Mouse (Mus musculus) large intestine, adult 2 months (tissue): Measurements from ENCODE around the gene Bcl7b. TPM values are rescaled to one million over a fixed set of nuclear protein-coding genes. Genes with fewer than 3 reads are reported as not detected.

Experiments used
- DNase-seq: peaks from one replicate; pipeline ENCODE4 v3.0.0-alpha.2; 2012; ENCODE audit warnings: low read depth, low spot score
- WGBS: fragments of 180-500 bp; shearing (Covaris S2); methylation state at CpG from one replicate; pipeline ENCODE4 v1.1.7; 2018; 5-methylcytosine and 5-hydroxymethylcytosine counted together
- polyA plus RNA-seq: library from polyadenylated mRNA; depleted of rRNA; stranded (reverse); fragments of >200 nt; gene quantifications from 2 replicates; pipeline ENCODE4 v1.2.3, GENCODE M21; 2012; rRNA removed

The Bcl7b gene
- polyA plus RNA-seq = 26.3 and 28.4 TPM in 2 replicates

DNA sequence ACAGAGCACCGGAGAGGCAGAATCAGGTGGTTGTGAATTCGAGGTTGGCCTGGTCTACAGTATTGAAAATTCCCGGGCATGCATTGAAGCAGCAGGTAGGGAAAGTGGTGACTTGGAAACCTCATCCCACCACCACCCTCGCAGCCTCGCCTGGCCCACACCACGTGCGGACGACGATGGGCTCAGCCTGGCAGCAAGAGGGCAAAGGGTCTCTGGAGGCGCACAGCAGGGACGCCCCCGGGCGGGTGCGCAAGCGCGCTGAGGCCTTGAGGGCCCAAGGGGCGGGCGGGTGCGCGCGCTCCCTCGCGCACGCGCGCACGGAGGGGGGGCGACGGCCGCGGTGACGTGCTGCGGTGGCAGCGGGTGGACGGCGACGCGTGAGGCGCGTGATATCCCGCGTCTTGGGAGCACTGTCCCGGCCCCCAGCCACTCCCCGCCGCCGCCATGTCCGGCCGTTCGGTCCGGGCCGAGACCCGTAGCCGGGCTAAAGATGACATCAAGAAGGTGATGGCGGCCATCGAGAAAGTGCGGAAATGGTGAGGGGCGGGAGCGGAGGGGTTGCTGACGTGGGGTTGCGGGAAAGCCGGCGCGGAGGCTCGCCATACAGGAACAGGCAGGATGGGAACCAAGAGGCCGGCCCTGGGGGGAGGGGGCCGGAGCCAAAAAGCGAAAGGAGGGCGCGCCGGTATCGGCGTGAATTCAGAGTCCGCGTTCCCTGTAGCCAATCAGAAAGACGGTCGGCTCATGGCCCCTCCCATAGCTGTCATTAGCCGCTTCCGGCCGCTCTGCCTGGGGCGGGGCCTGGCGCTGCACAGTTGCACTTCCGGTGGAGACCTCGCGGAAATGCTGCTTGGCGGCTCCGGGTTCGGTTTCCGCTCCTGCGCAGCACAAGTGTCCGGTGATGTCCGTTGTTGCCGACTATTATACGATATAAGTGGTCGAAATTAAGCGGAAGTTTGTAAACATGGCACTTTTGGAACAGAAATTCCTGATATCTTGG lies at the start of gene Bcl7b:
TSS of gene Bcl7b (plus strand) at position 221 of the 1,000 bp plus-strand sequence.
- WGBS = under 1% methylated on average over 95 of the region's 95 CpGs
- peak; percentile 82 for DNase-seq

GRCm38 (mm10) chr5:135118589-135119081 lies 49.4 kb upstream of the Bcl7b start:
- DNase-seq = peak; percentile 59
- 7% methylated on average over 6 of the region's 6 CpGs for WGBS

- no peak for DNase-seq
Observed at GRCm38 (mm10) chr5:135120753-135121152, 47.3 kb upstream of the Bcl7b start.

DNA sequence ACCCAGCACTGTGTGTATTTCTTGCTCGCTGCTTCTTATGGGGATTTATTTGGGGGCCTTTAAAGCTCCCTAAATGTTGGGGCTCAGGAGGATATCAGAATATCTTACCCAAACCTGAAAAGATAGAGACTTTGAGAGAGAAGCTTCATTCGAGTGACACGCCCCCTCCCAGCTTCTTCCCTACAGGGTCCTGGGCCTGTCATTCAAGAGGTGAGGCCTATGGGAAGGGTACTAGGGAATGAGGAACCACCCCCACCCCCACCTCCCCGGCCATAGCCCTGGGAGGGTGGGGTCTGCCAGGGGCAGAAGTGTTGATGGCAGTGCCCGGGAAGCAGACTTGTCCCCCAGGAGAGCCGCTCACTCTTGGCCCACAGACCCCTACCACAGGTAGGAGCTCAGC lies 42.0 kb upstream of the Bcl7b start:
- WGBS = 75% methylated on average over 6 of the region's 6 CpGs
- no peak for DNase-seq

More at GRCm38 (mm10) chr5:135120753-135121152, 47.3 kb upstream of the Bcl7b start:
- WGBS = 54% methylated on average over 4 of the region's 4 CpGs

GRCm38 (mm10) chr5:135127669-135128068 lies 40.4 kb upstream of the Bcl7b start:
- 85% methylated on average over 6 of the region's 6 CpGs for WGBS
- no peak for DNase-seq

DNA sequence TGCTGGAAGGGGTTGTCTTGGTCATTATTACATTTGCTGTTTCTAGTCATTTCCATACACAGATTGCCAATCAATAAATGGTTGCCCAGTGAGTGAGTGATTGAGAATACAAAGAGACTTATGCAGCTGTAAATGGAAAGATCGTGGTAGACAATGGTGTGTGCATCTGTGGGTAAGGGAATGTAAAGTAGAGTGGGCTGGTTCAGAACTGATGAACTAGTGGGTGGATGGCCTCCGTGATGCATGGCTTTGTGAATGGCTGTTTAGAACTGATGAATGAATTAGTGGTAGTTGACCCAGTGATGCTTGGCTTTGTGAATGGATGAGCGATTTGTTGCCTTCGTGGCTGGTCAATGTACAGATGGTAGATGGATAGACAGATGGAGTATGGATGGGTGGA lies 38.3 kb upstream of the Bcl7b start:
- DNase-seq = no peak
- WGBS = 89% methylated on average over 4 of the region's 4 CpGs

GRCm38 (mm10) chr5:135133736-135134405 lies 34.2 kb upstream of the Bcl7b start:
- WGBS = 27% methylated on average over 26 of the region's 26 CpGs
- no peak for DNase-seq

DNA sequence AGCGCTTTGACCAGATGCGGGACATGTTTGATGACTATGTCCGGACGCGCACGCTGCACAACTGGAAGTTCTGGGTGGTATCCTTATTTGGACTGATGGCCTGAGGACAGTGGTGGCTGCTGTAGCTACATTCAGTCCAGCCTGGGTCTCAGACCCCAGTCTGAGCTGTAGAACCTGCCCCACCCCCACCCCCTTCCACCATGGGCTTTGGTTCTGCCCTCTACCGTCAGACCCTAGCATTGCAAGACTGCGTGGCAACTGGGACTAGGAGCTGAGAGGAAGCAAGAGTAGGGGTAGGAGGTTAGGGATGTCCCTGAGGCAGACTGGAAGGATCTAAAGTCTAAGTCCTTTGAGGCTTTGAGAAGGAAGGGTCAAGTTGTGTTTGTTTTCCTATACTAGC lies 33.5 kb upstream of the Bcl7b start:
- WGBS = 59% methylated on average over 8 of the region's 8 CpGs
- no peak for DNase-seq

- no peak for DNase-seq
- WGBS = 65% methylated on average over 2 of the region's 2 CpGs
Observed at GRCm38 (mm10) chr5:135139881-135140280, 28.2 kb upstream of the Bcl7b start.

DNA sequence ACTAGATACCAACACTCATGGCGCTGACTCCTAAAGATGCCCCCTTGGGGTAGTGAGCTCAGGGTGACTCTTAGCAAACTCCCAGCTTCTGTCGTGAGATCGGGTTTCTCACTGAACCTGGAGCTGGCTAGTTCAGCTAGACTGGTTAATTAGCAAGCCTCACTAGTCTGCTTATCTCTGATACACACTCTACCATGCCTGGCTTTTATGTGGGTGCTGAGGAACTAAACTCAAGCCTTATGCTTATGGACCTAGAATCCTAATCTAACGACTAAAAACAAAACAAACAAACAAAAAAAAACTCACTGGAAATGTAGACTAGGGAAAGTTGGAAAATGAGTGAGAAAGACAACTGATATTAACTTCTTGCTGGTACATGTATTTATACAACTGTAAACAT lies 23.6 kb upstream of the Bcl7b start:
- WGBS = 61% methylated on average over 4 of the region's 4 CpGs
- no peak for DNase-seq

DNA sequence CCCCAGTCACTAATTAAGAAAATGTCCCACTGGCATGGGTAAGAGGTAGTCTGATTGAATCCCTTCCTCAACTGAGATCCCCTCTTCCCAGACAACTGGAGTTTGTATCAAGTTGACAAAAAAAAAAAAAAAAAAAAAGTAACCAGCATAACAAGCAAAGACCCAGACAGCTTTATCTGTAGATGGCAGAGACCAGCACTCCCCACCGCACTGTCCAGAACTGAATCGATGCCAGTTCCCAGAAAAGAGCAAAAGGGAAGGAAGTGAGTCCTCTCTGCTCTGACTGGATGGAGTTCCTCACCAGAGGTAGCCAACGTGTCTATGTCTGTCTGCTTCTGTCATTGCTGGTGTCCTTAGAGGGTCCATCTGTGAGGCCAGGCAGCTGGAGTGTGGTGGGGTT lies 22.6 kb upstream of the Bcl7b start:
- 78% methylated on average over 3 of the region's 3 CpGs for WGBS

GRCm38 (mm10) chr5:135145955-135146354 lies 22.1 kb upstream of the Bcl7b start:
- no peak for DNase-seq

More for the DNA sequence above, 22.6 kb upstream of the Bcl7b start:
- DNase-seq = no peak

- no peak for DNase-seq
- under 1% methylated on average over 13 of the region's 13 CpGs for WGBS
Observed at GRCm38 (mm10) chr5:135148715-135149052, 19.4 kb upstream of the Bcl7b start.

DNA sequence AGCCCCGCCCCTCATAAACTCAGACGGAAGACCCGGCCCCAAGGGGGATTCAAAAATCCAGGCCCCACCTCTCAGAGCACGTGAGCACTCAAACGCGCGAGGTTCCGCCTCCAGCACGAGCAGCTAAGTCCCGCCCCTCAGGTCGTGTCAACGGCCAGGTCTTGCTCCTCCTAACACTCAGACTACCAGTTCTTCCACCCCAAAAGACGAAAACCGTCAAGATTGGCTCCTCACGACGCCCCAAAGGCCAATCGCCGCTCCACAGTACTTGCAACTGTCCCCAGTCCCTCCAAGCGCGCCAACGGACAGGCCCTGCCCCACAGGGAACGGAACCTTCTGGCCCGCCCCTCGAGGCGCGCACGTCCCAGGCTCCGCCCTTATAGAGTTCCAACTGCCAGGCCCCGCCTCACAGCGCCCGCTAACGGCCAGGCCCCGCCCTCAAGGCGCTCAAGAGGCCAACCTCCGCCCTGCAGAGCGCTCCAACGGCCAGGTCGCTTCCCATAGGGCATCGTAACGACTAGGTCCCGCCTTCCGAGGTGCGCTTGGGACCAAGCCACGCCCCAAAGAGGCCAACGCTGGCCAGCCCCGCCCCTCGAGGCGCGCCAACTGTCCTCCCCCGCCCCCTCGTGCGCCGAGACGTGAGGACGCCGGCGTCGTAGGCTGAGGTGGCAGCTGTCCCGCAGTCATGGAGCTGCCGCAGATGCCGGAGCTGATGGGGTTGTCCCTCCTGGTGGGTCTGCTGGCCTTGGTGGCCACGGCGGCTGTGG lies 18.8 kb upstream of the Bcl7b start, which contains the start of gene Tbl2:
TSS of gene Tbl2 (plus strand) at position 605 of the 767 bp plus-strand sequence.
- WGBS = under 1% methylated on average over 63 of the region's 63 CpGs
- DNase-seq = peak; percentile 97

- under 1% methylated on average over 23 of the region's 23 CpGs for WGBS
- DNase-seq = no peak
Observed at GRCm38 (mm10) chr5:135149820-135150178, 18.3 kb upstream of the Bcl7b start.

- WGBS = 98% methylated on average over 4 of the region's 4 CpGs
- no peak for DNase-seq
Observed at GRCm38 (mm10) chr5:135156496-135156895, 11.6 kb upstream of the Bcl7b start.

- DNase-seq = no peak
- 90% methylated on average over 4 of the region's 4 CpGs for WGBS
Observed at GRCm38 (mm10) chr5:135161221-135161620, 6.9 kb upstream of the Bcl7b start.

GRCm38 (mm10) chr5:135161650-135162049 lies 6.4 kb upstream of the Bcl7b start:
- no peak for DNase-seq
- 90% methylated on average over 7 of the region's 7 CpGs for WGBS

DNA sequence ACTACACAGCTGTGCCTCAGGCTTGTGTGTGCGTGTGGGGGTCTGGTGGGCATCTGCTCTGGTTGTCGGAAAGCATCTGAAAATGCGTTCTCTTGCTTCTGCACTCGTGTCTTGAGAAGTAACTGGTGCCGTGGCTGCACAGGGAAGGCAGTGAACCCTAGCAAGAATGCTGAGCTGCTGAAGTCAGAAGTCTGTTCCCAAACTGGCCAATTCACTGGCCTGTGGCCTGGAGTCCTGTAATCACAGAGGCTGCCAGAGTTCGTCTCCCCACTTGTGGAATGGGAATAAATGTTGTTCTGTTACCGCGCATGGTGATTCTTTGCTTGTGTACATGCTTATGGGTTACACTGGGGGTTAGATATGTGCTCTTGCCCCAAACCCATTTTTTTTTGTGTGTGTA lies 5.7 kb upstream of the Bcl7b start:
- DNase-seq = no peak
- WGBS = 94% methylated on average over 8 of the region's 8 CpGs

DNA sequence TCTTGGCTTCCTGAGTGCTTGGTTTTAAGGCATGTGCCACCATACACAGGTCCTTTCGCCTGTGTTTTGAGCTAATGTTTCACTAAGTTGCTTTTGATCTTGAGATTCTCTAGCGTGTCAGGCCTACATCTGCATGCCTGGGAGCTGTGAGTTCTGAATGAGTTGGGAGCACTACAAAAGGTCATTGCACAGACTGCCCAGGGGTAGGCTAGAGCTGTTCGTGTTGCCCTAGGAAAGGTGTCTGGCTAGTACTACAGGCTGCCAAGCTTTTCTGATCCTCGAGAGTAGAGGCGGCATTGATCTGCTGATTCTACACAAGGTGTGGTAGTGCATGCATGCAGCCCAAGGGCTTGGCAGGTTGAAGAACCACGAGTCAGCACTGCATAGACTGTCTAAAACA lies 5.3 kb upstream of the Bcl7b start:
- no peak for DNase-seq
- 76% methylated on average over 6 of the region's 6 CpGs for WGBS
